Mouse (Mus musculus) erythroblast, embryonic 14.5 days (primary cell): ENCODE data around the gene Cpvl.

Experiments used
- GATA1 ChIP-seq: IDR thresholded peaks from 2 replicates; pipeline ENCODE4 v1.6.1; 2012; ENCODE audit warnings: low read length, inconsistent platforms, mixed read lengths
- TAL1 ChIP-seq: IDR thresholded peaks from 3 replicates; pipeline ENCODE4 v1.6.1; 2012; ENCODE audit warnings: low read length, inconsistent platforms, mixed read lengths

GRCm38 (mm10) chr6:53909986-53910385 lies 68.5 kb downstream of the Cpvl start:
- no peak for TF ChIP-seq TAL1
- no peak for TF ChIP-seq GATA1
